Mouse (Mus musculus): Measurements from ENCODE around the gene Gm3164. TPM values are rescaled to one million over a fixed set of nuclear protein-coding genes. Genes with fewer than 3 reads are reported as not detected.

Gm3164 gene
- not detected in 2 replicates for polyA plus RNA-seq (2015; fragmentation: Nextera tagmentation; extraction: Ambion mirVana)

DNA sequence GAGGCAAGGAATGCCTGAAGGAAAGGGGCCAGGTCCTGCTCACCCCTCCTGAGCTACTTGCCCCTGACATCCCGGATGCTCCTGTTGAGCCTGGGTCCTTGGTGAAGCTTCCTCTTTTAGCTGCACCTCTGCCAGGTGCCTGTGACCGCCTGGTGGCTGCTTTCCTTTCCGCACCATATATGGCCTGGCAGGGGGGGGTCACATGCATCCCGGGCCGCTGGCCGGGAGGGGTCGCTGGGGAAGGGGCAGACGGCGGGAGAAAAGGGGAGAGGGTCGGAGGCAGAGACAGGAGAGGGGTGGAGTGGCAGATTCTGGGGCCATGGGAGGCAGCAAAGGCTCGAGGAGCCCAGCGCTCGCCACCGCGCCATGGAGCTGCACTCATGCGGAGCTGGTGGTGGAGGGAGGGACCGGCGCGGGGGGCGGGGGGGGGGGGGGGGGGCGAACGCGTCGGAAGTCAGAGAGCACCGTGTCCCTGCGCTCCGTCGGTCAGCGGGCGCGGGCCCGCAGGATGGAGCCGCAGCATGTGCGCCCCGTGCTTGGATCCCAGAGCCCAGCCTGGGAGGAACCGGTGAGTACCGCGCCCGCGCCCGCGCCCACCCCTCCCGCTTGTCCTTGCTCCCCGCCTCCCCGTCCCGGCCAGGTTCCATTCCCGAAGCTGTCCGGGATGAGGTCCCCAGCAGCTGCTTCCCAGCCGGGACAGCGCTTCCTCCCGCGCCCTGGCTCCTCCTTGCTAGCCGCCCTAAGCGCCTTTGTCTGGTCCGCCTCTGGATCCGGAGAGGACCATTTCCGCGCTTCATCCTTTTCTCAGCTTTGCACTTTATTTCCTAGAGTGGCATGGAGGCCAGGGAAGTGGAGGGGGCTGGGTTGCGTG is at the start of gene Gm3164:
TSS of gene Gm3164 (plus strand) at position 484 of the 871 bp plus-strand sequence.

GRCm38 (mm10) chr14:4397226-4397625 is 18.0 kb upstream of the Gm3164 start, which contains the start of gene Gm3159:
Gene Gm3159, plus strand, starts transcription at chr14:4397526.

DNA sequence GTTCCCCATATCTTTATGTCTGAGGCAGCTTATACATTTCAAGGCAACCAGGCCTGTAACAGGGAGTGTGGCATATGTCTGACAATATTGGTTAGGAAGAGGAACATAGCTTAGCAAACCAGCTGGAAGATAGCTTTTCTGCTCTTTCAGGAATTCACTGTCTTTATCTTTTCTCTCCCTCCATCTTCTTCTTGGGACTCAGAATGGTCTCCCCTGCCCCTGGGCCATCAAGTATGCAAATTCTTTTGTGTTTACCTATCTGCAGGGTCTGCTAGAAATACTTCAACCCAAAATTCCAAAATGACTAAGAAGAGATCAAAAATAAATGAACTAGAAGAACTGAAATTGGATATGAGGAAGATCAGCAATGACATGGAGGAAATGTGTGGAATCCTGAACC is 15.4 kb downstream of the Gm3164 start, which contains the start of gene Gm3173:
TSS of gene Gm3173 (plus strand) at position 301 of the 400 bp plus-strand sequence.

GRCm38 (mm10) chr14:4481445-4481844 is 66.2 kb downstream of the Gm3164 start, which contains the start of gene Gm3182:
Gene Gm3182, plus strand, starts transcription at chr14:4481745.

Other genes with a start within 250 kb of the Gm3164 start
- gene Gm2974, start 232.9 kb upstream of the Gm3164 start, polyA plus RNA-seq (2015; fragmentation: Nextera tagmentation; extraction: Ambion mirVana), result 0.12 and 0.17 TPM in 2 replicates
- gene Gm3138, start 165.8 kb upstream of the Gm3164 start, polyA plus RNA-seq (2015; fragmentation: Nextera tagmentation; extraction: Ambion mirVana), result not detected in 2 replicates
- gene Gm3149, start 98.2 kb upstream of the Gm3164 start, polyA plus RNA-seq (2015; fragmentation: Nextera tagmentation; extraction: Ambion mirVana), result not detected in 2 replicates
- gene 2610042L04Rik, start 80.7 kb upstream of the Gm3164 start, polyA plus RNA-seq (2015; fragmentation: Nextera tagmentation; extraction: Ambion mirVana), result 0.17 and 0.19 TPM in 2 replicates
- gene Gm3159, start 17.9 kb upstream of the Gm3164 start, polyA plus RNA-seq (2015; fragmentation: Nextera tagmentation; extraction: Ambion mirVana), result not detected in 2 replicates
- gene Gm3173, start 15.5 kb downstream of the Gm3164 start, polyA plus RNA-seq (2015; fragmentation: Nextera tagmentation; extraction: Ambion mirVana), result not detected in 2 replicates
- not detected in 2 replicates for gene Gm3182, start 66.3 kb downstream of the Gm3164 start, polyA plus RNA-seq (2015; fragmentation: Nextera tagmentation; extraction: Ambion mirVana)
- not detected in 2 replicates for gene Gm3047, start 140.0 kb downstream of the Gm3164 start, polyA plus RNA-seq (2015; fragmentation: Nextera tagmentation; extraction: Ambion mirVana)
- not detected in 2 replicates for gene Gm8159, start 216.9 kb downstream of the Gm3164 start, polyA plus RNA-seq (2015; fragmentation: Nextera tagmentation; extraction: Ambion mirVana)
- not detected in 2 replicates for gene Gm3239, start 248.7 kb downstream of the Gm3164 start, polyA plus RNA-seq (2015; fragmentation: Nextera tagmentation; extraction: Ambion mirVana)

Measured in skeletal muscle tissue, postnatal 0 days (tissue).